Mouse (Mus musculus) liver, embryonic 14.5 days (tissue): ENCODE measurements around the gene Tmem237.

Source experiments
- CTCF ChIP-seq: IDR thresholded peaks from 2 replicates; pipeline ENCODE4 v1.5.1; 2016; ENCODE audit warnings: antibody characterized with exemption, low read depth, control low read depth
- EP300 ChIP-seq: IDR thresholded peaks from 2 replicates; pipeline ENCODE4 v1.6.1; 2016; ENCODE audit warnings: antibody characterized with exemption, low read depth

- TF ChIP-seq EP300 (no peak), CTCF (peak; percentile 52)
These were observed 49.3 kb downstream of the Tmem237 start for GRCm38 (mm10) chr1:59070867-59071266.
